Mouse (Mus musculus): ENCODE data around the gene Gm38392.

DNA sequence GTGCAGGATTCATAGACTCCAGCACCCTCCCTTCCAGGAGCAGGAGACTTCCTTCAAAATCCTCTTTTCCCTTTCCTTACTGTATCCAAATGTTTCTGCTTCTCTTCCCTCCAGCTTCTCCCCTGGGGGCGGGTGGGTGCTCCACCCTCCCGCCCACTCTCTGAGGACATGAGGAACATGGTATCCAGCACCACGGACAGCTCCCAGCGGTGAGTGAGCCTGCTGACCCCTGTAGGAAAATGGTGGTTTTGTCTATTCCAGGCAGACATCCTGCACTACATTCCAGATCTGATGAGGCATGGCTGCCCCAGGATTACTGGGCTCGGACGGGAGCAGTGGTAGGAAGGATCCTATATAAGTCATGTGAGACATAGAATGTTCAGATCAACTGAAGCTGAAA is 66.2 kb downstream of the Gm38392 start:
- TF ChIP-seq POLR2A (IDR thresholded peaks at IDR 0.05; ENCODE audit: borderline replicate concordance, insufficient read depth, low read length) (no peak), CTCF (IDR thresholded peaks at IDR 0.05; ENCODE audit: borderline replicate concordance, insufficient read depth, low read depth, low read length) (no peak)

All from cerebellum, adult 2 months (tissue).